ENCODE assay signal across 20 mouse cellular contexts in genomic region chr16:38255927-38256326, GRCm38 (mm10). TPM values are rescaled to one million over a fixed set of nuclear protein-coding genes. Genes with fewer than 3 reads are reported as not detected.
"Had no signal": no experiment of that assay in that cellular context is flagged by ENCODE, and none has a peak within 500 bp of the region (broad histone marks: within the 10 kb centered on the region; RNA-seq: fewer than 3 reads in every experiment).

No protein-coding gene starts in this region.

- H3K27me3 ChIP-seq: lung, embryonic 15.5 days; midbrain, embryonic 13.5 days; midbrain, embryonic 15.5 days; neural tube, embryonic 12.5 days; stomach, embryonic 15.5 days had no signal

- H3K9ac ChIP-seq: lung, embryonic 15.5 days; midbrain, embryonic 13.5 days; midbrain, embryonic 15.5 days; neural tube, embryonic 12.5 days; stomach, embryonic 15.5 days had no signal

- H3K36me3 ChIP-seq: lung, embryonic 15.5 days; midbrain, embryonic 13.5 days; midbrain, embryonic 15.5 days; neural tube, embryonic 12.5 days; stomach, embryonic 15.5 days had no signal

- H3K4me3 ChIP-seq: lung, embryonic 15.5 days; megakaryocyte, embryonic 14.5 days; midbrain, embryonic 13.5 days; midbrain, embryonic 15.5 days; neural tube, embryonic 12.5 days; stomach, embryonic 15.5 days had no signal

- ATAC-seq: lung, postnatal 0 days; midbrain, embryonic 13.5 days; midbrain, embryonic 15.5 days had no signal

- H3K4me1 ChIP-seq: lung, embryonic 15.5 days; megakaryocyte, embryonic 14.5 days; midbrain, embryonic 13.5 days; midbrain, embryonic 15.5 days; neural tube, embryonic 12.5 days; stomach, embryonic 15.5 days had no signal

- DNase-seq: lung, adult 2 months; lung, postnatal 14 days; lung, postnatal 36 days; right cerebral cortex, postnatal 14 days; thymus, adult 2 months; thymus, postnatal 25 days; thymus, postnatal 4 days had no signal

- H3K9me3 ChIP-seq: lung, embryonic 15.5 days; megakaryocyte, embryonic 14.5 days; midbrain, embryonic 13.5 days; midbrain, embryonic 15.5 days; neural tube, embryonic 12.5 days; stomach, embryonic 15.5 days had no signal

- H3K27ac ChIP-seq: lung, embryonic 15.5 days; macrophage; midbrain, embryonic 13.5 days; midbrain, embryonic 15.5 days; neural tube, embryonic 12.5 days; stomach, embryonic 15.5 days; stomach, postnatal 0 days had no signal

- H3K4me2 ChIP-seq: lung, embryonic 15.5 days; midbrain, embryonic 11.5 days; midbrain, embryonic 13.5 days; midbrain, embryonic 15.5 days; neural tube, embryonic 12.5 days; stomach, embryonic 15.5 days had no signal

RNA-seq across cellular contexts. Expression of gene Nr1i2, which starts 38.7 kb away (rescaled TPM):
- polyA plus RNA-seq: macrophage; midbrain, embryonic 11.5 days; midbrain, embryonic 13.5 days; midbrain, postnatal 0 days; neural tube, embryonic 12.5 days; neural tube, embryonic 14.5 days; spleen, adult 2 months had no signal
